Mouse (Mus musculus) gastrocnemius, adult 2 months (tissue): ENCODE data around the gene Rab3c. TPM values are rescaled to one million over a fixed set of nuclear protein-coding genes. Genes with fewer than 3 reads are reported as not detected.
A peak's percentile ranks its signal among the peaks of the same experiment; 100 is the strongest.

Source experiments
- DNase-seq: peaks from one replicate; pipeline ENCODE4 v3.0.0; 2022
- H3K27ac ChIP-seq: fragments of 200-600 bp; 2 replicates; pipeline ENCODE4 v1.8.1; 2022; ENCODE audit warnings: mild to moderate bottlenecking
- H3K4me3 ChIP-seq: fragments of 200-600 bp; 2 replicates; pipeline ENCODE4 v1.8.1; 2022; ENCODE audit warnings: mild to moderate bottlenecking, moderate library complexity
- CTCF ChIP-seq: fragments of 200-600 bp; IDR thresholded peaks from 2 replicates; pipeline ENCODE4 v1.8.1; 2022; ENCODE audit warnings: antibody characterized with exemption, mild to moderate bottlenecking, moderate library complexity
- intact Hi-C: fragments of 180-260 bp; cut with DNase I; formaldehyde crosslinking; loops from one replicate; pipeline ENCODE4 v1.15.1; 2025
- total RNA-seq, 2 experiments: library from RNA; stranded (reverse); gene quantifications; 2 replicates each; pipeline ENCODE4 v1.2.3; 2021

Gene Rab3c
- total RNA-seq, 2 experiments from 2014 or later: not detected

DNA sequence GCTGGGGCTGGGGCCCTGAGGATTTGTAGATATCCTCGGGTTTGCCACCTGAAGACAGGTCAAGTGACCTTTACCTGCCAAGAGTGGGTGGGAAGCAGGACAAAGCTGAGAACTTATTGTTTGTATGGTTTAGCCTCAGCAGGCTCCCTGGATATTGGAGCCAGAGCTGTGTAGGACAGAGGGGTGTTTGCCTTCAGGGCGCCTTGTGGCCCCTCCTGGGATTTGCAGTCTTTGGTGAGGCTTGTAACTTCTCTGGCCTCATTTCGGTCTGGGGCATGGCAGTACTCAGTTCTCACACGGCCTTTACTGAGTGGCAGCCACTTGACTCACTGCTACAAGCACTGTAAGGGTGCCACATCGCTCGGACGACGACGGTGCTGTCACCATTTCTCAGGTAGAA lies 261.0 kb downstream of the Rab3c start:
- intact Hi-C loops: loop anchor here (2.0 to 5.0 kb wide), 3 partner anchors 62 to 242 kb away; no protein-coding TSS in a partner anchor
- Histone ChIP-seq H3K27ac (no peak overlapping the region), H3K4me3 (no peak overlapping the region)
- TF ChIP-seq CTCF: no peak
- no peak for DNase-seq

DNA sequence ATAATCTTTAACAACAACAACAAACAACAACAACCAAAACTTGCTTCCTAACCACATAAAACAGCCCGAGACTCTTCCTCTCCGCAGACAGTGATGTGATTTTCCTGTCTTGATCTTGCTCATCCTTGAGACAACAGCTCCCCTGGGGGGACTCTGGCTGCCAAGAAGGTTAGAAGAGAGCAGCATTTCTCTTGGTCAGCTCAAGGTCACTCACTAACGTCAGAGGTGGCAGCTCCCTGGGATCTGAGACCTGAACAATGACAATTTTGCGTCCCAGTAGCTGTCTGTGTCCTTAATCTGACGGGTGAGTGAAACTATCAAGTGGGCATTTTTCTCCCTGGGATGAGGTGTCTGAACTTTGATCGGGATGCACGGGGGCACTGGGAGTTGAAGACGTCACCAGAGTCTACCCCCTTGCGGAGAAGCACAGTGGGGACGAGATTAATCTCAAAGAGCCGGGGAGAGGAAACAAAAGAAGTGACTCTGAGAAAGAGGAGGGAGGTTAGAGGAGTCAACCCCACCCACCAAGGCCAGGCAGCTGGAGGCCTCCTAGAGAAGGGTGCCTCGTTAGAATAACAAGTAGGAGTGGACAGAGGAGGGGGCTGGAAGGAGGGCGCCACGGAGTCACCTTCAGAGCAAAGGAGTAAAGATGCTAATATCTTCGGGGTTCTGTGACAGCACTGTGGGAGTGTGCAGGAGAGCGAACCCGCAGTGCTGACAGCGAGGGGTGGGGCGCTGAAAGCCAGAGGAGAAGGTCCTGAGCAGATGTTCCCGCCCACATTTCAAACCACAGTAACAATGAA lies 261.7 kb downstream of the Rab3c start:
- intact Hi-C loops: loop anchor here (2.0 to 5.0 kb wide), 3 partner anchors 62 to 242 kb away; no protein-coding TSS in a partner anchor
- DNase-seq: peak; percentile 50
- peak overlapping the region; percentile 71 for H3K27ac ChIP-seq
- peak overlapping the region; percentile 72 for H3K4me3 ChIP-seq
- TF ChIP-seq CTCF: no peak

- H3K4me3 ChIP-seq: peak overlapping the region; percentile 72
- TF ChIP-seq CTCF: peak; percentile 86
- peak; percentile 89 for DNase-seq
- H3K27ac ChIP-seq: peak overlapping the region; percentile 71
- intact Hi-C loops: loop anchor here (2.0 to 5.0 kb wide), 3 partner anchors 61 to 241 kb away; no protein-coding TSS in a partner anchor
These were observed 262.3 kb downstream of the Rab3c start for GRCm38 (mm10) chr13:110018431-110018901.

GRCm38 (mm10) chr13:110012029-110012428 lies 268.8 kb downstream of the Rab3c start:
- no peak for TF ChIP-seq CTCF
- no peak for DNase-seq
- Histone ChIP-seq H3K4me3 (no peak overlapping the region), H3K27ac (no peak overlapping the region)
- intact Hi-C loops: no loop called here

GRCm38 (mm10) chr13:110010876-110011275 lies 269.9 kb downstream of the Rab3c start:
- no peak for DNase-seq
- Histone ChIP-seq H3K27ac (no peak overlapping the region), H3K4me3 (no peak overlapping the region)
- intact Hi-C loops: no loop called here
- TF ChIP-seq CTCF: no peak

DNA sequence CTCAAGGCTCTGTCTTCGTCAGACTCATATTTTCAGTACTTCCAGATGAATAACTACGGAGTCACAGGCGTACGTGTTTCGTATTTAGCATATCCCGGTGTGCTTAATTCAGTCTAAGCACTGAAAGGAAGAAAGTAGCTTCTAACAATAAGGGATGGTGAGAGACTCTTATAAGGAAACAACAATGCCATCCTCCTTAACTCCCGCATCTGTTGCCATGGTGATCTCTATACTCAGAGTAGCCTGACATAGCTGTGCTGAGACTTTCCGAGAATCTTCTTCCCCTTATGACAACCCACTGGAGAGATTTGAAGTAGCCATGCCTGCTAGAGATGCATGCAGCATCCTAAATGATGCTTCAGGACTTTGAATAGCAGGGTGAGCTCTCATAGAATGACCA lies 272.3 kb downstream of the Rab3c start:
- DNase-seq: no peak
- Histone ChIP-seq H3K27ac (no peak overlapping the region), H3K4me3 (no peak overlapping the region)
- TF ChIP-seq CTCF: no peak
- intact Hi-C loops: no loop called here

GRCm38 (mm10) chr13:110006106-110006781 lies 274.6 kb downstream of the Rab3c start:
- no peak for DNase-seq
- no peak overlapping the region for H3K4me3 ChIP-seq
- TF ChIP-seq CTCF: no peak
- intact Hi-C loops: no loop called here
- H3K27ac ChIP-seq: no peak overlapping the region

Other genes with a start within 250 kb of the Rab3c start
- gene Gapt, start 76.2 kb upstream of the Rab3c start, total RNA-seq: under 1 TPM; 0.13 to 0.14 TPM
- 1 to 10 TPM; 3.6 to 6.5 TPM for gene Plk2, start 114.0 kb upstream of the Rab3c start, total RNA-seq